Mouse (Mus musculus) cerebellum, adult 2 months (tissue): ENCODE measurements around the gene St8sia1. TPM values are rescaled to one million over a fixed set of nuclear protein-coding genes. Genes with fewer than 3 reads are reported as not detected.

Experiments used
- DNase-seq, 2 experiments: peaks; one replicate each; pipeline ENCODE4 v3.0.0; 2021
- H3K27ac ChIP-seq: fragments of 200-500 bp; 2 replicates; pipeline ENCODE4 v1.5.1; 2012; ENCODE audit warnings: low read length, control low read depth, inconsistent platforms; ENCODE audit not compliant: insufficient read depth
- H3K27me3 ChIP-seq: fragments of 200-500 bp; 2 replicates; pipeline ENCODE4 v1.6.1; 2012; ENCODE audit warnings: inconsistent platforms, mild to moderate bottlenecking, low read length, moderate library complexity; ENCODE audit not compliant: control insufficient read depth, insufficient read depth
- H3K4me1 ChIP-seq: fragments of 200-500 bp; 2 replicates; pipeline ENCODE4 v1.6.1; 2011; ENCODE audit warnings: low read length; ENCODE audit not compliant: control insufficient read depth, insufficient read depth
- H3K4me3 ChIP-seq: fragments of 200-500 bp; replicated peaks from 2 replicates; pipeline ENCODE3; 2011; ENCODE audit warnings: mild to moderate bottlenecking, low read depth, low read length, control low read depth; ENCODE audit not compliant: insufficient read depth
- CTCF ChIP-seq: fragments of 200-500 bp; IDR thresholded peaks from 2 replicates; pipeline ENCODE4 v1.5.1; 2011; ENCODE audit warnings: low read depth, mild to moderate bottlenecking, control low read depth, low read length, moderate library complexity, borderline replicate concordance; ENCODE audit not compliant: insufficient read depth
- POLR2A ChIP-seq: fragments of 200-500 bp; IDR thresholded peaks from 2 replicates; pipeline ENCODE4 v1.6.1; 2011; ENCODE audit warnings: low read length, control low read depth, borderline replicate concordance; ENCODE audit not compliant: insufficient read depth
- WGBS: fragments of 180-500 bp; shearing (Covaris S2); methylation state at CpG from one replicate; pipeline ENCODE4 v1.1.7; 2018; 5-methylcytosine and 5-hydroxymethylcytosine counted together
- polyA plus RNA-seq: library from polyadenylated mRNA; depleted of rRNA; stranded (reverse); fragments of >200 nt; gene quantifications from 2 replicates; pipeline ENCODE4 v1.2.3, GENCODE M21; 2012

The St8sia1 gene
- polyA plus RNA-seq, 1 experiment: 22.2 TPM

- H3K27me3 ChIP-seq: no peaks in the 10 kb centered on the region
- WGBS: 76% methylated on average over 6 of the region's 6 CpGs
- no peaks in the 10 kb centered on the region for H3K4me1 ChIP-seq
- TF ChIP-seq CTCF: no peak
- no peak for TF ChIP-seq POLR2A
- H3K27ac ChIP-seq: no peak overlapping the region
- no peak overlapping the region for H3K4me3 ChIP-seq
- DNase-seq: no peak
Observed at GRCm38 (mm10) chr6:142810239-142810638, 154.0 kb downstream of the St8sia1 start.

- Histone ChIP-seq H3K27me3 (no peaks in the 10 kb centered on the region), H3K4me3 (no peak overlapping the region), H3K27ac (no peak overlapping the region), H3K4me1 (no peaks in the 10 kb centered on the region)
- TF ChIP-seq CTCF (no peak), POLR2A (no peak)
- 61% methylated on average over 6 of the region's 6 CpGs for WGBS
- DNase-seq: no peak
Observed at GRCm38 (mm10) chr6:142809373-142810098, 154.7 kb downstream of the St8sia1 start.

- Histone ChIP-seq H3K4me3 (no peak overlapping the region), H3K4me1 (no peaks in the 10 kb centered on the region), H3K27ac (no peak overlapping the region), H3K27me3 (no peaks in the 10 kb centered on the region)
- TF ChIP-seq POLR2A (no peak), CTCF (no peak)
- 88% methylated on average over 4 of the region's 4 CpGs for WGBS
- DNase-seq: no peak
Observed at GRCm38 (mm10) chr6:142806326-142806725, 157.9 kb downstream of the St8sia1 start.

- Histone ChIP-seq H3K4me1 (no peaks in the 10 kb centered on the region), H3K4me3 (no peak within 1 kb of the TSS), H3K27ac (no peak within 1 kb of the TSS), H3K27me3 (no peaks in the 10 kb centered on the region)
- no peak for TF ChIP-seq POLR2A
- TF ChIP-seq CTCF: no peak
- no peak for DNase-seq
Observed at GRCm38 (mm10) chr6:142804402-142804801, 159.8 kb downstream of the St8sia1 start, which contains the start of gene Sult6b2. Sult6b2 (minus strand) TSS chr6:142804502.

GRCm38 (mm10) chr6:142802617-142803525, 161.4 kb downstream of the St8sia1 start:
- Histone ChIP-seq H3K27ac (no peak overlapping the region), H3K4me3 (no peak overlapping the region), H3K27me3 (no peaks in the 10 kb centered on the region), H3K4me1 (no peaks in the 10 kb centered on the region)
- 44% methylated on average over 11 of the region's 11 CpGs for WGBS
- no peak for DNase-seq
- TF ChIP-seq CTCF (no peak), POLR2A (no peak)

- H3K4me3 ChIP-seq: no peak overlapping the region
- no peak for DNase-seq
- no peak overlapping the region for H3K27ac ChIP-seq
- no peak for TF ChIP-seq CTCF
- H3K27me3 ChIP-seq: no peaks in the 10 kb centered on the region
- no peaks in the 10 kb centered on the region for H3K4me1 ChIP-seq
- WGBS: 78% methylated on average over 5 of the region's 5 CpGs
Observed at GRCm38 (mm10) chr6:142801687-142802086, 162.6 kb downstream of the St8sia1 start.

- no peak for TF ChIP-seq POLR2A
- no peak for TF ChIP-seq CTCF
- DNase-seq: no peak
Observed at GRCm38 (mm10) chr6:142799704-142800374, 164.4 kb downstream of the St8sia1 start.

GRCm38 (mm10) chr6:142798837-142799236, 165.4 kb downstream of the St8sia1 start:
- no peak for DNase-seq
- no peaks in the 10 kb centered on the region for H3K27me3 ChIP-seq
- no peaks in the 10 kb centered on the region for H3K4me1 ChIP-seq
- TF ChIP-seq POLR2A: no peak
- no peak for TF ChIP-seq CTCF
- WGBS: 81% methylated on average over 9 of the region's 9 CpGs
- H3K4me3 ChIP-seq: no peak overlapping the region
- no peak overlapping the region for H3K27ac ChIP-seq

More at GRCm38 (mm10) chr6:142799704-142800374, 164.4 kb downstream of the St8sia1 start:
- 86% methylated on average over 7 of the region's 7 CpGs for WGBS
- Histone ChIP-seq H3K4me3 (no peak overlapping the region), H3K27ac (no peak overlapping the region), H3K4me1 (no peaks in the 10 kb centered on the region), H3K27me3 (no peaks in the 10 kb centered on the region)
